Mouse (Mus musculus) urinary bladder, adult 2 months (tissue): ENCODE data around the gene Kif3c. TPM values are rescaled to one million over a fixed set of nuclear protein-coding genes. Genes with fewer than 3 reads are reported as not detected.

ENCODE experiments used
- DNase-seq: peaks from one replicate; pipeline ENCODE4 v3.0.0; 2022; ENCODE audit warnings: low spot score
- polyA plus RNA-seq: library from polyadenylated mRNA; depleted of rRNA; stranded (reverse); fragments of >200 nt; gene quantifications from 2 replicates; pipeline ENCODE4 v1.2.3, GENCODE M21; 2012; rRNA removed

Kif3c gene
- polyA plus RNA-seq, 1 experiment, result 9.1 TPM

GRCm38 (mm10) chr12:3424179-3424578 is 59.2 kb downstream of the Kif3c start:
- no peak for DNase-seq

- no peak for DNase-seq
Measured at GRCm38 (mm10) chr12:3425375-3426341, 60.7 kb downstream of the Kif3c start.

- DNase-seq, result peak; percentile 94
Measured at GRCm38 (mm10) chr12:3426530-3427034, 61.6 kb downstream of the Kif3c start, which contains the start of gene Asxl2. Gene Asxl2, plus strand, starts transcription at chr12:3426857.

- peak; percentile 74 for DNase-seq
Measured at GRCm38 (mm10) chr12:3427067-3427889, 62.3 kb downstream of the Kif3c start.

- DNase-seq, result no peak
Measured at GRCm38 (mm10) chr12:3427891-3428775, 63.2 kb downstream of the Kif3c start.

GRCm38 (mm10) chr12:3429681-3430442 is 64.9 kb downstream of the Kif3c start:
- no peak for DNase-seq

- DNase-seq, result no peak
Measured at GRCm38 (mm10) chr12:3430443-3430753, 65.5 kb downstream of the Kif3c start.

GRCm38 (mm10) chr12:3430985-3431384 is 66.1 kb downstream of the Kif3c start:
- DNase-seq, result no peak

GRCm38 (mm10) chr12:3433736-3434135 is 68.8 kb downstream of the Kif3c start:
- DNase-seq, result no peak

GRCm38 (mm10) chr12:3436446-3436845 is 71.5 kb downstream of the Kif3c start:
- DNase-seq, result no peak

- no peak for DNase-seq
Measured at GRCm38 (mm10) chr12:3437815-3438214, 72.9 kb downstream of the Kif3c start.

GRCm38 (mm10) chr12:3440916-3441315 is 76.0 kb downstream of the Kif3c start:
- DNase-seq, result no peak

GRCm38 (mm10) chr12:3441361-3441760 is 76.4 kb downstream of the Kif3c start:
- DNase-seq, result no peak

- DNase-seq, result no peak
Measured at GRCm38 (mm10) chr12:3453554-3453953, 88.6 kb downstream of the Kif3c start.

Other genes with a start within 250 kb of the Kif3c start
- 122 and 124 TPM in 2 replicates for gene Rab10, start 55.2 kb upstream of the Kif3c start, polyA plus RNA-seq
- 10.0 and 11.5 TPM in 2 replicates for gene Asxl2, start 61.7 kb downstream of the Kif3c start, polyA plus RNA-seq
- gene Dtnb, start 207.2 kb downstream of the Kif3c start, polyA plus RNA-seq, result 21.2 and 24.9 TPM in 2 replicates